8 mouse cellular contexts compared by ENCODE assay signal in the genomic region with DNA sequence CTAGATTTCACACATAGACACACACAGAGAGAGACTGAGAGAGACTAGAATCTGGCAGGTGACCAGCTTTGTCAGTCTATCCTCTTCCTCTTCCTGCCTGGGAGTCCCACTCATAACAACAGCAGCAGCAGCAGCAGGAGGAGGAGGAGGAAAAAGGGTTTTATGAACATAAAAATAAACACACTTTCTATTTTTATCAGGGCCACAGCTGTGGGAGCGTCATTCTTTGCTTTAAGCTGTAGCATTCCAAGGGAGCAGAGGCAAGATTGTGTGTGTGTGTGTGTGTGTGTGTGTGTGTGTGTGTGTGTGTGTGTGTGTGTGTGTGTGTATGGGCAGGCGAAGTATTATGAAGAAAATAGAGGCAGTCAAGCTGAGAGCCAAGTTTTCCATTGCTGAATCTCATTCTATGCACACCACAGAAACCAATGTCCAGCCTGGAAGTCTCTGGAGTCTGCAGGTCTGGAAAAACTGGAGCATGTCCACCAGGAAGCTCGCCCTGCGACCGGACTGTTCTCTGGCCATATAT. TPM values are rescaled to one million over a fixed set of nuclear protein-coding genes. Genes with fewer than 3 reads are reported as not detected.
DNase-seq lines count a peak whose midpoint lies in the region; ATAC-seq and TF ChIP-seq lines count a peak whose summit lies in the region.

No protein-coding gene starts in this region.

- DNase-seq in frontal cortex, postnatal 25 days (ENCODE audit: low spot score in 2 of 2), result no peak
- DNase-seq in heart, postnatal 14 days, result peak; percentile 47 to 58
- peak; percentile 44 to 72 for DNase-seq in left cerebral cortex, postnatal 14 days (ENCODE audit: low spot score in 2 of 2)
- DNase-seq in B cell, adult 2 months, result no peak
- no peak for DNase-seq in midbrain, postnatal 0 days (ENCODE audit: low spot score)

- H3K9ac ChIP-seq in stomach, embryonic 15.5 days, result no peak overlapping the region
- no peak overlapping the region for H3K9ac ChIP-seq in midbrain, postnatal 0 days (replicated peaks; ENCODE audit: low read length, poor library complexity, severe bottlenecking)

- WGBS in stomach, embryonic 15.5 days, result 41% methylated on average over 5 of the region's 5 CpGs
- WGBS in midbrain, postnatal 0 days, result 83% methylated on average over 5 of the region's 5 CpGs

- H3K36me3 ChIP-seq in stomach, embryonic 15.5 days, result no peaks in the 10 kb centered on the region
- H3K36me3 ChIP-seq in midbrain, postnatal 0 days (ENCODE audit: insufficient read depth, low read length), result no peaks in the 10 kb centered on the region

- H3K4me2 ChIP-seq in stomach, embryonic 15.5 days, result no peak overlapping the region
- no peak overlapping the region for H3K4me2 ChIP-seq in midbrain, postnatal 0 days (ENCODE audit: low read depth, low read length, poor library complexity, severe bottlenecking)

- intact Hi-C loops in heart, postnatal 14 days (cut with DNase I), result no loop called here
- intact Hi-C loops in left cerebral cortex, postnatal 14 days (cut with DNase I), result no loop called here

- H3K27me3 ChIP-seq in stomach, embryonic 15.5 days (replicated peaks), result no peaks in the 10 kb centered on the region
- H3K27me3 ChIP-seq in midbrain, postnatal 0 days (ENCODE audit: insufficient read depth, low read length), result no peaks in the 10 kb centered on the region

- no peaks in the 10 kb centered on the region for H3K9me3 ChIP-seq in stomach, embryonic 15.5 days
- H3K9me3 ChIP-seq in midbrain, postnatal 0 days (ENCODE audit: low read length), result no peaks in the 10 kb centered on the region

- peak; percentile 93 for ATAC-seq in frontal cortex, adult (ENCODE audit: low TSS enrichment)
- ATAC-seq in activated CD4-positive, CD25-positive, alpha-beta regulatory T cell, adult 4 months, result peak; percentile 56
- peak; percentile 70; the same call in 1 of the 2 replicates for ATAC-seq in stomach, embryonic 15.5 days (ENCODE audit: insufficient read depth, low FRiP score, low read depth)
- no peak for ATAC-seq in midbrain, postnatal 0 days (ENCODE audit: low FRiP score)

- peaks cover 5% of the 10 kb centered on the region; the same call in 1 of the 2 replicates for H3K4me1 ChIP-seq in stomach, embryonic 15.5 days
- no peaks in the 10 kb centered on the region for H3K4me1 ChIP-seq in midbrain, postnatal 0 days (ENCODE audit: insufficient read depth, low read length)

- H3K27ac ChIP-seq in stomach, embryonic 15.5 days, result peak overlapping the region; percentile 49
- no peak overlapping the region for H3K27ac ChIP-seq in midbrain, postnatal 0 days (ENCODE audit: low read depth, low read length)

- no peak for TF ChIP-seq CTCF in midbrain, postnatal 0 days (IDR thresholded peaks at IDR 0.05)

- no peak overlapping the region for H3K4me3 ChIP-seq in stomach, embryonic 15.5 days (replicated peaks)
- no peak overlapping the region for H3K4me3 ChIP-seq in midbrain, postnatal 0 days (ENCODE audit: low read depth, low read length)

RNA-seq across cellular contexts. Expression of a gene that starts 7.1 kb away (rescaled TPM):
- polyA plus RNA-seq in activated CD4-positive, CD25-positive, alpha-beta regulatory T cell, adult 4 months (2017; shearing (Covaris generic)), result 100 to 1,000 TPM; 144 to 219 TPM
- total RNA-seq in heart, postnatal 14 days (2021), result 10 to 100 TPM; 28.8 to 32.4 TPM
- 1 to 10 TPM; 4.4 to 6.2 TPM for total RNA-seq in left cerebral cortex, postnatal 14 days (2021)
- polyA plus RNA-seq in stomach, embryonic 15.5 days (2015; fragmentation: Nextera tagmentation; extraction: Ambion mirVana), result 18.1 and 20.8 TPM in 2 replicates
- total RNA-seq in midbrain, postnatal 0 days (2014; rRNA removed), result 1.6 and 1.9 TPM in 2 replicates
- polyA plus RNA-seq in midbrain, postnatal 0 days (2015; fragmentation: Nextera tagmentation; extraction: Ambion mirVana), result 2.0 and 2.5 TPM in 2 replicates

Comparison
In these comparisons a context has a peak if more than half of its experiments do, and no peak if none do; other contexts are left out.
1. DNase-seq: peak in heart, postnatal 14 days (2 of 2) and left cerebral cortex, postnatal 14 days (2 of 2); none in frontal cortex, postnatal 25 days (0 of 2), B cell, adult 2 months (0 of 2) and midbrain, postnatal 0 days (single experiment).
2. RNA of a gene that starts 7.1 kb away (total RNA-seq): 28.8 to 32.4 TPM in heart, postnatal 14 days; 4.4 to 6.2 TPM in left cerebral cortex, postnatal 14 days and 1.6 to 1.9 TPM in midbrain, postnatal 0 days; every median in the first group is over 4 times any median in the second.